Mouse (Mus musculus) lung, adult 2 months (tissue): ENCODE measurements at regions not wholly inside any gene's neighbourhood (a gene's known extent, or its start where the extent isn't known, plus 50 kb on each side); places are given as distances from the start of the nearest gene placed in this dataset.
A peak's percentile ranks its signal among the peaks of the same experiment; 100 is the strongest.
"Not testable (repeated sequence)": the region's sequence is repeated elsewhere in the genome, so short reads cannot be mapped to it uniquely, and the experiment has no call there.

Experiments
- DNase-seq: peaks from one replicate; pipeline ENCODE4 v3.0.0; 2022
- H3K4me1 ChIP-seq: fragments of 200-500 bp; 2 replicates; pipeline ENCODE4 v1.6.1; 2011; ENCODE audit warnings: low read length; ENCODE audit not compliant: control insufficient read depth, insufficient read depth
- H3K4me3 ChIP-seq: fragments of 200-500 bp; replicated peaks from 2 replicates; pipeline ENCODE3; 2011; ENCODE audit warnings: low read depth, mild to moderate bottlenecking, control low read depth, low read length; ENCODE audit errors: extremely low read depth
- CTCF ChIP-seq: fragments of 200-500 bp; IDR thresholded peaks from 2 replicates; pipeline ENCODE4 v1.5.1; 2011; ENCODE audit warnings: mild to moderate bottlenecking, low read length, control low read depth; ENCODE audit not compliant: insufficient read depth
- POLR2A ChIP-seq: fragments of 200-500 bp; IDR thresholded peaks from 2 replicates; pipeline ENCODE4 v1.6.1; 2011; ENCODE audit warnings: low read depth, mild to moderate bottlenecking, control low read depth, low read length, borderline replicate concordance; ENCODE audit errors: extremely low read depth
- WGBS: fragments of 180-500 bp; shearing (Covaris S2); methylation state at CpG from one replicate; pipeline ENCODE4 v1.1.7; 2018; 5-methylcytosine and 5-hydroxymethylcytosine counted together

DNA sequence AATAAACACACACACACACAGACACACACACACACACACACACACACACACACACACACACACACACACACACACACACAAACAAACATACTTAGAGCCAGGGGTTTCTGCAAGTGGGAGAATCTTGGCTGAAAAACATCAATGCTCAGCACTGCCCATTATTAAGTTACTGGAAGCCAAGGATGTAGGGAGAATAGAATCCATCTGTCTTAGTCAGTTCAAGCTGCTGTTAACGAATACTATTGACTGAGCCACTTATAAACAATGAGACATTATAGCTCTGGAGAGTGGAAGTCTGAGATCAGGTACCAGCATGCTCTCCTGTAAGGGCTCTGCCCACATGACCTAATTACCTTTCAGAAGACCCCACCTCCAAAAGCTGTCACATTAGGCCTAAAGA, 87.4 kb downstream of the Fam174b start:
- TF ChIP-seq CTCF (no peak), POLR2A (no peak)
- no peak for DNase-seq
- Histone ChIP-seq H3K4me1 (0 out of 2 replicates have a peak, but pooled peaks cover 2% of the 10 kb centered on the region), H3K4me3 (no peak overlapping the region)
- 21% methylated on average over 1 of the region's 1 CpGs for WGBS

DNA sequence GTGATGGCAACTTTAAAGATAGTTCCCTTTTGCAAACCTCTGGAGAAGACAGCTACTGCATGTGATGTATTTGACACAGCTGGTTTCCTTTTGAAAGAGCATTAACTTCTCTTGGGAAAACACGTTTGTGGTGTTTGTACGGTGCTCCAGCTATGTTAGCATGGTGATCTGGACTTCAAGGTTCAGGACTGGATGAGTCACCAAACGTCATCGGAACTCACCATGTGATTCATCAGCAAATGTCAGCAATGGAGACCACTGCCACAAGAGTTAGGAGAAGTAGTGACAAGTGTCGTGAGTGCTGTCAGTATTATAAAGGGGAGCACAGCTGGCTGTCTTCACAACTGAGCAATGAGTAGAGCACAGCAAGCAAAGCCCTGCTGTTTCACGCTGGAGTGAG, 90.5 kb downstream of the Fam174b start:
- no peak for DNase-seq
- TF ChIP-seq CTCF: no peak
- TF ChIP-seq POLR2A: no peak
- 64% methylated on average over 6 of the region's 6 CpGs for WGBS
- H3K4me1 ChIP-seq: 0 out of 2 replicates have a peak, but pooled peaks cover 2% of the 10 kb centered on the region
- no peak overlapping the region for H3K4me3 ChIP-seq

DNA sequence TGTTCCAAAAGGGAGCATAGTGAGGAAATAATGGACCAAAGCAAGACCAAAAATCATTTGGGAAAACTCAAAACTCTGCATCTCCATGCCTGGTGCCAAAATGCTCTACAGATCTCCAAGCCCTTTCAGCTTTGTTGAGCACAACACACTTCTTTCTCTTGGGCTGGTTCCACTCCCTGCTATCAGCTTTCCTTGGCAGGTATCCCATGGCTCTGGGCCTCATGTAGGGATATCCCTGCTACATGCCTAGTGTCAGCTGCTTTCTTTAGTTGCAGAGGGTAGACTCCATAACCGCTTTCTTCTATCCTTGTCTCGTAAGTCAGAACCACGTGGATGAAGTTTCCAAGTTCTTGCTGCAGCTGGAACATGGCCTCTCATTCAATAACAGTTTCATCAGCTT, 100.3 kb downstream of the Fam174b start:
- no peak for DNase-seq
- TF ChIP-seq POLR2A (no peak), CTCF (no peak)
- H3K4me1 ChIP-seq: no peaks in the 10 kb centered on the region
- H3K4me3 ChIP-seq: no peak overlapping the region
- 71% methylated on average over 3 of the region's 3 CpGs for WGBS

DNA sequence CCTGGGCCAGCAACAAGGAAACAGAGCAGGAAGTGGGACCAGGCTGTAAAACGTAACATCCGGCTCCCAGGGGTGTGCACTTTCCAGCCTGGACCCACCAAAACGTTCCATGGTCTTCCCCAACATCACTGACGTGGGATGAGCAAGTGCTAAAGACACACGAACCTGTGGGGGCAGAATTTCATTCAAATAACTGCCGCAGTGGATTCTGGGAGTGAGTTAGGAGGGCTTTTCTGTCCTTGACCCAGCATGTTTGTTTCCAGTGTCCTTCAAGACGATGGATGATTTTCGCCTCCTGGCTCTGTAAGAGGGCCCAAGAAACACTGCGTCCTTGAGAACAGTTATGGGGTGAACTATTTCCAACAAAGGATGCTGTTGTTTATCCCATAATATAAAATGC, 112.1 kb downstream of the Fam174b start:
- TF ChIP-seq CTCF: no peak
- no peak for TF ChIP-seq POLR2A
- DNase-seq: no peak
- Histone ChIP-seq H3K4me3 (no peak overlapping the region), H3K4me1 (no peaks in the 10 kb centered on the region)
- WGBS: 59% methylated on average over 9 of the region's 9 CpGs

GRCm38 (mm10) chr7:73853296-73853950, 113.3 kb downstream of the Fam174b start:
- DNase-seq: not testable (repeated sequence)
- 77% methylated on average over 3 of the region's 3 CpGs for WGBS

DNA sequence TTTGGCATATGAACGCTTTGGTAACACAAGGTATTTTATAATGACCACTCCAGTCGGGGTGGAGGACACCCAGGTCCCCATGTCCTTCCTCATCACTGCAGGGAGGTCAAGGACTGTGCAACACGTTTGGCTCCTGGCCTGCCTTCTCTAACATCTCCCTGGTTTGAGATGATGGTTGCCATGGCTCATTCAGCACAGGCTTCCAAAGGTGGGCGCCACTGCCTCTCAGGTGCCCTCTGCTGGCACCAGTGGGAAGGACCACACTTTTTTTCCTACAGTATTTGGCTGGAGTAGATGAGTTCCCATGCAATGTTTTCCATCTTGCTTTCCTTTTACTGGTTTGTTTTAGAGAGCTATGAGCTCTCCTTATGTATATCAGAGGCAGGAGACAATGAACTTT, 115.4 kb downstream of the Fam174b start:
- Histone ChIP-seq H3K4me3 (no peak overlapping the region), H3K4me1 (no peaks in the 10 kb centered on the region)
- DNase-seq: peak; percentile 27
- WGBS: 35% methylated on average over 4 of the region's 4 CpGs
- TF ChIP-seq CTCF (peak; percentile 68), POLR2A (no peak)

More at GRCm38 (mm10) chr7:73853296-73853950, 113.3 kb downstream of the Fam174b start:
- not testable (repeated sequence) for H3K4me1 ChIP-seq, H3K4me3 ChIP-seq

DNA sequence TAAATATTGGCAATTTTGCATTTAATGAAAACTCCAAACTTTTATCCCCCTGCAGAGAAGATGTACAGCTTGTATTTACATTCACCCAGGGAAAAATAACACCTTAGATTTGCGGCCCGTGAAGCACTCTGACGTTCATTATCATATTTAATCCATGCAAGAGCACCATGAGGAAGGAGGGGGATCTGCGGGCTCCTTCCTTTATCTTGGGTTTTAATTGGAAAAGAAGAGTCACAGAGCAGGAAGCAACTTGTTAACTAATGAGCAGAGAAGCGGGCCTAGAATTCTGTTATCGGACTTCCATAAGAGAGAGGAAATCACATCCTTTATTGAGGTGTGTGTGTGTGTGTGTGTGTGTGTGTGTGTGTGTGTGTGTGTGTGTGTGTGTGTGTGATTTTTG, 116.8 kb downstream of the Fam174b start:
- DNase-seq: no peak
- 75% methylated on average over 6 of the region's 6 CpGs for WGBS
- Histone ChIP-seq H3K4me3 (no peak overlapping the region), H3K4me1 (no peaks in the 10 kb centered on the region)
- TF ChIP-seq POLR2A: no peak
- no peak for TF ChIP-seq CTCF

DNA sequence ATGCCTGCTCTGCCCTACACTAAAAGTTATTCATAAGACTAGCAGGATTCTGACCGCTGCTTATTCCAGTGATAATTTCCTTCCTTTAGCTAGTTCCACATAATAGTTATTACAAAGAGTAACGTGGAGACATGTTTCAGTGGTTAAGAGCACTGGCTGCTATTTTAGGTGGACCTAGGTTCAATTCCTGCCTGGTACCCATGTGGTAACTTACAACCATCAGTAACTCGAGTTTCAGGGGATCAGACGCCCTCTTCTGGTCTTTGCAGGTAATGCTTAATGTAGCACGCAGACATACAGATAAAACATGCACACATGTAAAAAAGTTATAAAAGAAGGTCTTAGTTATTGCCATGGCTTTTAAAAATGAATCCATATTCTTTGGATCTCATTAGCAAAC, 125.0 kb downstream of the Fam174b start:
- WGBS: 67% methylated on average over 5 of the region's 5 CpGs
- Histone ChIP-seq H3K4me3 (no peak overlapping the region), H3K4me1 (no peaks in the 10 kb centered on the region)
- DNase-seq: no peak
- TF ChIP-seq POLR2A (no peak), CTCF (no peak)

DNA sequence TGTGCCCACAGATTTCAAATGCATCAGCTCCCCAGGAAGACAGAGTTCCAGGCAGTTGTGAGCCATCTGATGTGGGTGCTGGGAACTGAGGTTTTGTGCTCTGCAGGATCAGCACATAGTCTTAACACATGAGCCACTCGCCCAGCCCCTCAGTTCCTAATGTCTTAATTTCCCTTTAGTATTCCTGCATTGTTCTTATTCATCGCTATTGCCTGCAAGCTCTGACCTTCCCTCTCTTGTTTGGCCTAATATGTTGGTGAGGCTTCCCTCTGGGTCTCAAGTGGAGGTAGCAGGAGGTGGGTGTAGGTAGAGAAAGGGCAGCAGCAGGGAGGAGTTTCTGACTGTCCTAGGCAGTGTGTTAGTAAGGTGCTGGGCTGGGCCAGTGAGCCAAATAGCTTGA, 132.1 kb downstream of the Fam174b start:
- no peak for TF ChIP-seq CTCF
- no peak for TF ChIP-seq POLR2A
- no peaks in the 10 kb centered on the region for H3K4me1 ChIP-seq
- WGBS: 84% methylated on average over 2 of the region's 2 CpGs
- no peak for DNase-seq
- H3K4me3 ChIP-seq: no peak overlapping the region

GRCm38 (mm10) chr7:73881252-73882042, 132.0 kb downstream of the St8sia2 start:
- DNase-seq: no peak
- Histone ChIP-seq H3K4me3 (no peak overlapping the region), H3K4me1 (no peaks in the 10 kb centered on the region)
- 92% methylated on average over 13 of the region's 13 CpGs for WGBS
- TF ChIP-seq POLR2A: no peak
